Mouse (Mus musculus) heart, embryonic 16.5 days (tissue): ENCODE measurements around the gene Supt3. TPM values are rescaled to one million over a fixed set of nuclear protein-coding genes. Genes with fewer than 3 reads are reported as not detected.

Source experiments
- ATAC-seq: fragments of 200-750 bp; cut with Nextera tagmentation; replicated peaks from 2 replicates; pipeline ENCODE4 v1.8.0; 2017; ENCODE audit warnings: moderate number of reproducible peaks; ENCODE audit not compliant: insufficient read depth, low FRiP score; ENCODE audit errors: extremely low read depth
- H3K27ac ChIP-seq: fragments of 300-500 bp; sonication (generic); 2 replicates; pipeline ENCODE4 v1.5.1; 2014; ENCODE audit warnings: mild to moderate bottlenecking, low read length, control low read depth, moderate library complexity
- H3K27me3 ChIP-seq: fragments of 300-500 bp; sonication (generic); 2 replicates; pipeline ENCODE4 v1.6.1; 2014; ENCODE audit warnings: low read length, mixed read lengths; ENCODE audit not compliant: control insufficient read depth, insufficient read depth
- H3K36me3 ChIP-seq: fragments of 300-500 bp; sonication (generic); 2 replicates; pipeline ENCODE4 v1.6.1; 2014; ENCODE audit not compliant: control insufficient read depth, insufficient read depth
- H3K4me1 ChIP-seq: fragments of 300-500 bp; sonication (generic); 2 replicates; pipeline ENCODE4 v1.6.1; 2014; ENCODE audit warnings: low read length, mixed read lengths; ENCODE audit not compliant: control insufficient read depth, insufficient read depth
- H3K4me2 ChIP-seq: fragments of 300-500 bp; sonication (generic); 2 replicates; pipeline ENCODE4 v1.6.1; 2014; ENCODE audit warnings: low read depth, mild to moderate bottlenecking, control low read depth, low read length
- H3K4me3 ChIP-seq: fragments of 300-500 bp; sonication (generic); 2 replicates; pipeline ENCODE4 v1.5.1; 2014; ENCODE audit warnings: mild to moderate bottlenecking, control low read depth, low read length
- H3K9ac ChIP-seq: fragments of 300-500 bp; sonication (generic); 2 replicates; pipeline ENCODE4 v1.6.1; 2014; ENCODE audit warnings: low read length, control low read depth
- H3K9me3 ChIP-seq: fragments of 300-500 bp; sonication (generic); replicated peaks from 2 replicates; pipeline ENCODE4 v1.6.1; 2016; ENCODE audit warnings: low read length; ENCODE audit not compliant: control insufficient read depth
- WGBS: fragments of 180-500 bp; shearing (Covaris S2); extraction: QIAGEN DNeasy Blood & Tissue Kit; methylation state at CpG from one replicate; pipeline ENCODE4 v1.1.7; 2014; 5-methylcytosine and 5-hydroxymethylcytosine counted together
- polyA plus RNA-seq: library from polyadenylated mRNA; unstranded; fragments of >200 nt; fragmentation: Nextera tagmentation; extraction: Ambion mirVana; gene quantifications from 2 replicates; pipeline ENCODE4 v1.2.1, GENCODE M21; 2015

The Supt3 gene
- polyA plus RNA-seq, 1 experiment from 2014 or later: 24.3 TPM

- no peaks in the 10 kb centered on the region for H3K27me3 ChIP-seq
- no peak overlapping the region for H3K4me2 ChIP-seq
- no peaks in the 10 kb centered on the region; the same call in 1 of the 2 replicates for H3K9me3 ChIP-seq
- no peaks in the 10 kb centered on the region for H3K36me3 ChIP-seq
- H3K9ac ChIP-seq: no peak overlapping the region
- H3K27ac ChIP-seq: no peak overlapping the region
- no peak for ATAC-seq
- H3K4me3 ChIP-seq: no peak overlapping the region
- no peaks in the 10 kb centered on the region for H3K4me1 ChIP-seq
- 81% methylated on average over 2 of the region's 2 CpGs for WGBS
These were observed 4.4 kb upstream of the Supt3 start for GRCm38 (mm10) chr17:44772576-44772975.

GRCm38 (mm10) chr17:44777337-44777804, 419 bp downstream of the Supt3 start:
- Histone ChIP-seq H3K27me3 (no peaks in the 10 kb centered on the region), H3K36me3 (no peaks in the 10 kb centered on the region), H3K9ac (peak overlapping the region; percentile 92), H3K4me3 (peak overlapping the region; percentile 81), H3K4me1 (no peaks in the 10 kb centered on the region; the same call in 1 of the 2 replicates), H3K9me3 (no peaks in the 10 kb centered on the region; the same call in 1 of the 2 replicates), H3K4me2 (peak overlapping the region; percentile 77), H3K27ac (peak overlapping the region; percentile 88)
- WGBS: 0% methylated on average over 34 of the region's 35 CpGs
- ATAC-seq: peak; percentile 81

- Histone ChIP-seq H3K9me3 (no peaks in the 10 kb centered on the region; the same call in 1 of the 2 replicates), H3K27ac (no peak overlapping the region), H3K4me3 (no peak overlapping the region), H3K36me3 (no peaks in the 10 kb centered on the region), H3K4me1 (no peaks in the 10 kb centered on the region; the same call in 1 of the 2 replicates), H3K27me3 (no peaks in the 10 kb centered on the region), H3K9ac (no peak overlapping the region), H3K4me2 (peak overlapping the region; percentile 77)
- ATAC-seq: no peak
- 74% methylated on average over 5 of the region's 5 CpGs for WGBS
These were observed 1.2 kb downstream of the Supt3 start for GRCm38 (mm10) chr17:44778141-44778540.

DNA sequence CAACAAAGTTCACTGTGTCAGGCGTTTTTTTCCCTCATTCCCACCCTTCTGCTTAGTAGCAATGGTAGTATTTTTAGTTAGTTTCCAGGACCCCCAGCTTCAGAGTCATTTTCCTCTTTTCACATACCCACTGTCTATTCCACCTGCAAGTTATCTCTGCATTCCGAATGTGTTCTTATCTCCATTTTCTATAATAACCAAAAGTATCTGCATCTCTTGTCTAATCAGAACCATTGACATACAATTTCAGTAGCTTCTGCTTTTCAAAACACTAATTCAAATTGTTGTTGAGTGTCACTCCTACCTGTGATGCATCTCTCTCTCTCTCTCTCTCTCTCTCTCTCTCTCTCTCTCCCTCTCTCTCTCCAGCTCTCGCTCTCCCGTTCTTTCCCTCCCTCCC, 3.4 kb downstream of the Supt3 start:
- H3K4me1 ChIP-seq: no peaks in the 10 kb centered on the region; the same call in 1 of the 2 replicates
- H3K36me3 ChIP-seq: no peaks in the 10 kb centered on the region
- no peak overlapping the region for H3K27ac ChIP-seq
- H3K27me3 ChIP-seq: no peaks in the 10 kb centered on the region
- H3K4me2 ChIP-seq: no peak overlapping the region
- WGBS: 60% methylated on average over 4 of the region's 4 CpGs
- no peak for ATAC-seq
- H3K4me3 ChIP-seq: no peak overlapping the region
- no peak overlapping the region for H3K9ac ChIP-seq
- H3K9me3 ChIP-seq: no peaks in the 10 kb centered on the region; the same call in 1 of the 2 replicates

DNA sequence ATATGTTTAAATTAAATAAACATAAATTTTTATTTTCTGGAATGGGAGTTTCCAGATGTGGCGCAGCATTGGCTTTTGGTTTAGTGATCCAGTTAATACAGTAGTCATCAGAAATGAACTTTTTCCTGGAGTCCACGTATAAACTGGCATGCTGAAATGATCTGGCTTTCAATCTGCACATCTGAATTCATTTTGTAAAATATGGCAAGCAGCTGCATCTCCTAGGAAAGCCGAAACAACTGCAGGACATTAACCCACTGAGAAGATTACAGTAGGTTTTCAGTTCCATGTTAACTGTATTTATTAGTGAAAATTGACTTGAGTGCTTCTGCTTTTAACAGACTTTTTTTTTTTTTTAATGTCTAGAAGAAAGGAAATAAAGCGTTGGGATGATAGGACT, 5.4 kb downstream of the Supt3 start:
- Histone ChIP-seq H3K27ac (no peak overlapping the region), H3K4me1 (no peaks in the 10 kb centered on the region; the same call in 1 of the 2 replicates), H3K4me3 (no peak overlapping the region), H3K9ac (no peak overlapping the region), H3K36me3 (no peaks in the 10 kb centered on the region), H3K4me2 (no peak overlapping the region), H3K9me3 (no peaks in the 10 kb centered on the region), H3K27me3 (no peaks in the 10 kb centered on the region)
- no peak for ATAC-seq
- 91% methylated on average over 4 of the region's 4 CpGs for WGBS

- no peak overlapping the region for H3K27ac ChIP-seq
- no peak overlapping the region for H3K4me2 ChIP-seq
- no peaks in the 10 kb centered on the region for H3K9me3 ChIP-seq
- no peaks in the 10 kb centered on the region for H3K27me3 ChIP-seq
- H3K9ac ChIP-seq: no peak overlapping the region
- 76% methylated on average over 2 of the region's 2 CpGs for WGBS
- no peak for ATAC-seq
- no peak overlapping the region for H3K4me3 ChIP-seq
- H3K36me3 ChIP-seq: no peaks in the 10 kb centered on the region
- no peaks in the 10 kb centered on the region; the same call in 1 of the 2 replicates for H3K4me1 ChIP-seq
These were observed 6.2 kb downstream of the Supt3 start for GRCm38 (mm10) chr17:44783143-44783542.

- no peaks in the 10 kb centered on the region for H3K27me3 ChIP-seq
- H3K9ac ChIP-seq: no peak overlapping the region
- H3K4me3 ChIP-seq: no peak overlapping the region
- no peaks in the 10 kb centered on the region for H3K9me3 ChIP-seq
- H3K4me1 ChIP-seq: peaks cover 5% of the 10 kb centered on the region; the same call in 1 of the 2 replicates
- 0 out of 2 replicates have a peak, but pooled peaks cover 4% of the 10 kb centered on the region for H3K36me3 ChIP-seq
- peak overlapping the region; percentile 29; the same call in 1 of the 2 replicates for H3K27ac ChIP-seq
- 68% methylated on average over 5 of the region's 5 CpGs for WGBS
- ATAC-seq: no peak
- no peak overlapping the region for H3K4me2 ChIP-seq
These were observed 12.2 kb downstream of the Supt3 start for GRCm38 (mm10) chr17:44788982-44789747.

GRCm38 (mm10) chr17:44792218-44792917, 15.4 kb downstream of the Supt3 start:
- 79% methylated on average over 12 of the region's 12 CpGs for WGBS
- Histone ChIP-seq H3K36me3 (0 out of 2 replicates have a peak, but pooled peaks cover 4% of the 10 kb centered on the region), H3K4me2 (no peak overlapping the region), H3K27me3 (no peaks in the 10 kb centered on the region), H3K9me3 (no peaks in the 10 kb centered on the region), H3K4me1 (peaks cover 5% of the 10 kb centered on the region; the same call in 1 of the 2 replicates), H3K27ac (no peak overlapping the region), H3K4me3 (no peak overlapping the region), H3K9ac (no peak overlapping the region)
- no peak for ATAC-seq

- 26% methylated on average over 3 of the region's 3 CpGs for WGBS
- H3K27ac ChIP-seq: no peak overlapping the region
- H3K9ac ChIP-seq: no peak overlapping the region
- no peaks in the 10 kb centered on the region for H3K27me3 ChIP-seq
- no peak overlapping the region for H3K4me2 ChIP-seq
- ATAC-seq: no peak
- no peaks in the 10 kb centered on the region for H3K9me3 ChIP-seq
- no peaks in the 10 kb centered on the region for H3K4me1 ChIP-seq
- no peak overlapping the region for H3K4me3 ChIP-seq
- H3K36me3 ChIP-seq: no peaks in the 10 kb centered on the region
These were observed 20.4 kb downstream of the Supt3 start for GRCm38 (mm10) chr17:44797331-44797730.
